Mouse (Mus musculus) adipocyte (in vitro differentiated cells): ENCODE measurements around the gene Pbx1.

ENCODE experiments used
- DNase-seq: peaks from one replicate; pipeline ENCODE4 v3.0.0-alpha.2; 2016; ENCODE audit warnings: low spot score

Pbx1 gene

GRCm38 (mm10) chr1:168079394-168079767 lies 352.7 kb downstream of the Pbx1 start:
- DNase-seq = no peak

DNA sequence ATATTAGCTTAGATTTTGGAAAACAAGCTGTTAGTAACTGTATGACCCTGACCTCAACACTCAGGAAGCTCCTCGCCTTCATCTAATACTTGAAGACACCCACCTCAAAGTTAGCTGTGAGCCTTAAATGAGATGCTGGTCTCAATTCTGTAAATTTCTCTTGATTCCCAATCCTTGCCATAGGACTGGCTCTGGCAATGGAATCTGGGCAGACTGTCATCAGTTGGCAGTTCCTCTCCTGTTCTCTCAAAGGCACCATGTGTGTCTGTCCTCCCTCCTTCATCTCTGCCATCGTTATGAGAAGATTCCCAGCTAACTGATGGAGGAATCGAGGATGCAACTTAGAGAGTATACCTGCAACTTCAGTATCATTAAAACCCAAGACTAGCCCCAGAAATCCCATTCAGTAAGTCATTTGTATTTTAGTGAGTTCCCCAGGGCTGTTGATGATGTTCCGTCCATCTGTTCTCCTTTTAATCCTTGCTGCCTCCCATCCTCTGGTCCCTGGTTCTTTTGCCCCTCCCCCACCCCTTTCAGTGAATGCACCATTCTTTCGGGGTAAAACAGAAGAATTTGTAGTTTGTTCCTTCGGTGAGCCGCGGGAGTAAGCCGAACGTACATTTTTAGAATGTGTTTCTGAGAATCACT lies 353.2 kb downstream of the Pbx1 start:
- no peak for DNase-seq

GRCm38 (mm10) chr1:168071974-168072373 lies 360.1 kb downstream of the Pbx1 start:
- no peak for DNase-seq

DNA sequence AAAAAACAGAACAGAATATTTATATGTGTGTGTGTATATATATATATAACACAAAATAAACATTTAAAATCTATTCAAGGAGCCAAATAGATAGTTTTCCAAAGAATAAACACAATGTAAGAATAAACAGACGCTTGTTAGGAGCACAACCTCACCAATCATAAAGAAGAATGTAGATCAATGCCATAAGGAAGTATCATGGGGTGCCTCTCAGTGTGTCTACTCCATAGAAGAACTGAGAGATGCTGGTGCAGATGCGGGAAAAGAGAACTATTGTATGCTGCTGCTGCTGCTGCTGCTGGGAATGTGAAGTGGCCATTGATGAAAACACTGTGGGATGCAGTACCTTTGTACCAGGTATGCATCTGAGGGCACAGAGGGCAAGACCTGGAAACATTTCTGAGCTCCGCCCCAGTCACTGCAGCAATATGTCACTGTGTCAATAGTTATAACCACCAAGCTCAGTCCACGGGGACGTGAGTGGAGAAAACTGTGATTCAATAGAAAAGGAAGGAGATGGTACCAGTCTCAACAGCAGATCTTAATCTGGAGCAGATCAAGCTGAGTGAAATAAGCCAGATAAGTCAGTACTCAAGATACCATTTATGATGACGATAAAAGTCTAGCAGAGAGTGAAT lies 361.7 kb downstream of the Pbx1 start:
- no peak for DNase-seq

DNA sequence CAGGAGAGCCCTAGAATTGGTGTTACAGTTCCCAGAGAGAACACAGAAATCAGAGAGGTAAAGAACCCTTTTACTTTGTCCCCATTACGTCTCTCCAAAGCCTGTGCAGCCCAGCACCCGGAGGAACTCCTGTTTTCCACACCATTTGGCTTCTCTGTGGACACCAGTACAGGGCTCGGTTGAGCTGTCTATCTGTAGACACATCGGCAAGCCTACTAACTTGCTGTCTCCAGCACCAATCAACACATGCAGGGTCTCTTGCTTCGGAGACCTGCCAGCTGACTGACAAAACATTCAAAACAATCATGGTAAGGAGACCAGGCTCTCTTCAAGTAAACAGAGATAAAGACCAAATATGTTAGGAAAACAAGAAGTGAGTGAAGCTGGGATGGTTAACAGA lies 362.3 kb downstream of the Pbx1 start:
- no peak for DNase-seq
